Mouse (Mus musculus): ENCODE results near the gene Tsga13.

Tsga13 gene

GRCm38 (mm10) chr6:30915473-30915872 is at the start of gene Tsga13:
Gene Tsga13, minus strand, starts transcription at chr6:30915573.
- no peak for DNase-seq (ENCODE audit: low spot score)

GRCm38 (mm10) chr6:30958736-30959540 is 43.6 kb upstream of the Tsga13 start, which contains the start of gene Klf14:
Gene Klf14, minus strand, starts transcription at chr6:30959078.
- DNase-seq (ENCODE audit: low spot score), result peak; percentile 62

GRCm38 (mm10) chr6:30957784-30958735 is 42.7 kb upstream of the Tsga13 start:
- DNase-seq (ENCODE audit: low spot score), result peak; percentile 64

- DNase-seq (ENCODE audit: low spot score), result no peak
Measured at GRCm38 (mm10) chr6:30939264-30939663, 23.9 kb upstream of the Tsga13 start.

GRCm38 (mm10) chr6:30922821-30923220 is 7.4 kb upstream of the Tsga13 start:
- no peak for DNase-seq (ENCODE audit: low spot score)

- no peak for DNase-seq (ENCODE audit: low spot score)
Measured at GRCm38 (mm10) chr6:30921826-30922225, 6.5 kb upstream of the Tsga13 start.

- no peak for DNase-seq (ENCODE audit: low spot score)
Measured at GRCm38 (mm10) chr6:30920834-30921675, 5.7 kb upstream of the Tsga13 start.

GRCm38 (mm10) chr6:30907970-30908369 is 7.4 kb downstream of the Tsga13 start:
- DNase-seq (ENCODE audit: low spot score), result no peak

- no peak for DNase-seq (ENCODE audit: low spot score)
Measured at GRCm38 (mm10) chr6:30904911-30905310, 10.5 kb downstream of the Tsga13 start.

- DNase-seq (ENCODE audit: low spot score), result no peak
Measured at GRCm38 (mm10) chr6:30904033-30904432, 11.3 kb downstream of the Tsga13 start.

GRCm38 (mm10) chr6:30897520-30897919 is 17.9 kb downstream of the Tsga13 start:
- no peak for DNase-seq (ENCODE audit: low spot score)

- no peak for DNase-seq (ENCODE audit: low spot score)
Measured at GRCm38 (mm10) chr6:30896986-30897327, 18.4 kb downstream of the Tsga13 start.

- peak; percentile 99 for DNase-seq (ENCODE audit: low spot score)
Measured at GRCm38 (mm10) chr6:30896195-30896985, 19.0 kb downstream of the Tsga13 start, which contains the start of gene Copg2. Gene Copg2, minus strand, starts transcription at chr6:30896794.

- DNase-seq (ENCODE audit: low spot score), result no peak
Measured at GRCm38 (mm10) chr6:30895819-30896194, 19.6 kb downstream of the Tsga13 start.

- DNase-seq (ENCODE audit: low spot score), result no peak
Measured at GRCm38 (mm10) chr6:30893081-30893480, 22.3 kb downstream of the Tsga13 start.

GRCm38 (mm10) chr6:30891761-30892160 is 23.6 kb downstream of the Tsga13 start:
- no peak for DNase-seq (ENCODE audit: low spot score)

- no peak for DNase-seq (ENCODE audit: low spot score)
Measured at GRCm38 (mm10) chr6:30884856-30885255, 30.5 kb downstream of the Tsga13 start.

- no peak for DNase-seq (ENCODE audit: low spot score)
Measured at GRCm38 (mm10) chr6:30883491-30883890, 31.9 kb downstream of the Tsga13 start.

GRCm38 (mm10) chr6:30876661-30877060 is 38.7 kb downstream of the Tsga13 start:
- no peak for DNase-seq (ENCODE audit: low spot score)

- DNase-seq (ENCODE audit: low spot score), result no peak
Measured at GRCm38 (mm10) chr6:30866501-30866900, 48.9 kb downstream of the Tsga13 start.
